Mouse (Mus musculus) layer of hippocampus, postnatal 25 days (tissue): ENCODE data around the gene S100a10. TPM values are rescaled to one million over a fixed set of nuclear protein-coding genes. Genes with fewer than 3 reads are reported as not detected.
A peak's percentile ranks its signal among the peaks of the same experiment; 100 is the strongest.
"Not testable (repeated sequence)": the region's sequence is repeated elsewhere in the genome, so short reads cannot be mapped to it uniquely, and the experiment has no call there.

Source experiments
- DNase-seq, 2 experiments: peaks; one replicate each; pipeline ENCODE4 v3.0.0; 2022; ENCODE audit warnings: mixed read lengths in 2 of 2, low spot score in 1 of 2; ENCODE audit errors: extremely low spot score in 1 of 2
- total RNA-seq, 2 experiments: library from RNA; stranded (reverse); gene quantifications; 2 replicates each; pipeline ENCODE4 v1.2.3; 2021

Gene S100a10
- 10 to 100 TPM; 15.0 to 23.5 TPM for total RNA-seq

DNA sequence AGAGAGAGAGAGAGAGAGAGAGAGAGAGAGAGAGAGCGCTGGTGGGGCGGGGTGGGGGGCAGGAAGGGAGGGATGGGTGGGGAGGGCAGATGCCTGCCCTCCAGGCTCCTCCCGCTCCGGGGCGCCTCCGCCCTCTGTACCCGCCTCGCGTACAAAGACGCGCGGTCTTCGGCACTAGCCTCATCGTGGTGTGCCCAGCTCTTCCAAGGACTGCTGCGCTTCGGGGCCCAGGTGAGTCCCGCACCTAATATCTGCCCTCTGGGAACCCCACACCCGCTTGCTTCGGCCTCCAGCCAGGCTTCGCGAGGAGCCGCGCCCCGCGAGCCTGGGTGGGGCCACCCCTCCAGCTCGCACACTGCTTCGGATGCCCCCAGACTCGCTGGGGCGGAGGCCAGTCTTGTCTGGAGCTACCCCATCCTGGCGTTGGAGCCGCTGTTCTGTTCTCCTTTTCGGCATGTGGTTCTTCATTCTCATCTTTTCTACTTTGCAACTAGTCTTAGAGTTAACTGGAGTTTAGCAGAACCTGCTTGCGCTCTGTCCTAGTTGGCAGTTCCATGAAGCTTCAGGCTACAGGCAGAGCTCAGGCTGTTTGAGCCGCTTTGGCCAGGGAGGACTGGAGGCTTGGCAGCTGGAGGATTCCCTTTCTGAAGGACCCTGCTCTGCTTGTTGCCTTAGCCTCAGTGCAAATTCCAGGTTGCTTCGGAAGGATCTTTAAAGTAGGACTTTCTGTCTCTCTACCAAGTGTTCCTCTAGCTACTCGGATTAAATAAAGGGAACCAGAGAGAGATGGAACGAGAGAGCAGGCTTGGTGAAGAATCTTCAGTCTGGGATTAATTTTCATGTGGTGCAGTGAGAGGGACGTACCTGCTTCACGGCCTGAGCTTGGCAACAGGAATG is at the start of gene S100a10:
Gene S100a10, plus strand, starts transcription at position 100 of the 897 bp plus-strand sequence.
- peak; percentile 7 to 19 for DNase-seq

DNA sequence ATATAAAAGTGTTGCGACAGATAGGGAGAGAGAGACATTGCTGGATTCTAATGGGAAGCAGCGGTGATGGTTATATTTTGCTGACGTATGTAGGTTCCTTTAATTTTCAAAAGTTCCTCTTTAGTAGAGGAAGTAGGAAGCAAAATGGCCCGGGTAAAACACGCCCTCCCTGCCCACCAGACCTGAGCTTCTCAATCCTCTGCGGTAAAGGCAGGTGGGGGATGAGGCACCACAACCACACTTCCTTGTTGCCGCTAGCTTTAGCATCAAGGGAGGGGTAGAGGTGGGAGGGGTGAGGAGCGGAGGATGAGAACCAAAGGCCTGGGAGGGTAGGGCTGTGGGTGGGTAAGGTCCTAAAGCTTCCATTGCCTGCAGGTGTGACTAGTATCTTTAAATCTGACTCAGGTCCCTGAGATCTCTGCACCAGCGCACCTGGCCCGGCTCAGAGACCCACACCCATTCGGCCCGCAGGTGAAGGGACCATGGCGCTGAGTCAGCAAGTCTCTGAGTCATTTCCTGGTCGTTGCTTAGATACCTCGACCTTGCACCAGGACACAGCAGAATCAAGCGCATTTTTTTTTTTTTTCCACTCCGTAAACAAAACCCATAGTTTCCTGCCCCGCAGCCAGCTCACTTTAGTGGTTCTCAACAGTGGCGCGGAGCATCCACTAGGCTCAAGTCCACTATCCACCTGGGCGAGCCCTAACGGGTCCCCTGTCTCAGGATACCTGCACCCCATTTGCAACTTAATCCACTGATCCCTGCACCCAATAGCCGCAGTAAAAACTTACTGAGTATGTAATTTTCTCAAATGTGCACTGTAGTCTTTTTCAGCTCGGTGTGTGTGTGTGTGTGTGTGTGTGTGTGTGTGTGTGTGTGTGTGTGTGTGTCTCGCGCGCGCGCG is 48.7 kb upstream of the S100a10 start:
- no peak for DNase-seq

DNA sequence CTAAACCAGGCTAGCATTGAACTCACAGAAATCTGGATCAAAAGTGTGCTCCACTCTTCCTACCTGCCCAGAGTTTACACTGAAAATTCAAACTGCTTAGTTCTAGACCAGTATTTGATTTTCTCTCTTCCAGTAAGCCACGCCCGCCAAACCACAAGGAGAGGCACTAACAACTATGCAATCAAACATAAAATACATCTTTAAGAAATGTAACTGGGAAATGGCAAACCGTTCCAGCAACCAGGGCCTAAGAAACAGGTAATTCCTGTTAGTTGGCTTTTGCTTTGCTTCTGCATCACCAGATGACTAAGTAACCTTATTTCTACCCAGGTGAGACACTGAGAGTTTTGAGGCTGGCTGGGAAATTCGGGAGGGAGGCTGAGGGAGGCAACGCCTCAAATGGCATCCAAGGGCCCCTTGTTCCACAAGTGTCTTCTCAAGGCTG is 48.0 kb upstream of the S100a10 start:
- no peak for DNase-seq

DNA sequence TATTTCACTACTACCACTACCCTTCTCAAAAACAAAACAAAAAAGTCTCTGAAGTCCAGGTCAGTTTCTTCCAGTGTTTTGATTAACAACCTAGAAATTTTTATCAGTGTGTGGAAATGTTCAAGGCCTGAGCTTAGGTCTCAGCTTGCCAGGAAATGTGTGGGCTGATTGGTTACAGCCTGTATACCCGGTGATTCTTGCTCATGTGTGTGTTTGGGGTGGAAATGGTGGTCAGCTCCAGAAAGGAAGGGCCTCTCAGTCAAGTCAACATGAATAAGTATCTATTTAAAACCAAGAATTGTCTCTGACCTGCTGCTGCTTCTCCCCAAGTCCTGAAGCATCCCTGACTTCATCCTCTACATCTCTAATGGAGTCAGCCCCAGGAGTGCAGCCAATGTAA is 45.6 kb upstream of the S100a10 start:
- no peak for DNase-seq

DNA sequence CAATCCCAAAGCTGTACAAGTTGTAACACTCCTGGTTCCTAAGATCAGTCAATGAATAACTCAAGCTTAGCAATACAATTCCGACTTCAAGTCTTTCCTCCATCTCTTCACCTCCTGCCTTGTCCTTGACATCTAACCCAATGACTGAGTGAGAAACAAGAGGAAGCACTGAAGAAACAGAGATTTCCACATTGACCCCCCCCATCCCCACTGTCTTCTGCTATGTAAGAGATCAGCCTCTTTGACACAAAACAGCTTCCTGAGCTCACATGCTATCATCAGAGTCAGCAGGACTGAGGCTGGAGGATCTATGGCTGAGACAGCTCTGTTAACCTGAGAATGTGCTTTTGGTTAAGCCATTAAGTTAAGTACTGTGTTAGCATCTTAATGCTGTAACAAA is 43.8 kb upstream of the S100a10 start:
- no peak for DNase-seq

DNA sequence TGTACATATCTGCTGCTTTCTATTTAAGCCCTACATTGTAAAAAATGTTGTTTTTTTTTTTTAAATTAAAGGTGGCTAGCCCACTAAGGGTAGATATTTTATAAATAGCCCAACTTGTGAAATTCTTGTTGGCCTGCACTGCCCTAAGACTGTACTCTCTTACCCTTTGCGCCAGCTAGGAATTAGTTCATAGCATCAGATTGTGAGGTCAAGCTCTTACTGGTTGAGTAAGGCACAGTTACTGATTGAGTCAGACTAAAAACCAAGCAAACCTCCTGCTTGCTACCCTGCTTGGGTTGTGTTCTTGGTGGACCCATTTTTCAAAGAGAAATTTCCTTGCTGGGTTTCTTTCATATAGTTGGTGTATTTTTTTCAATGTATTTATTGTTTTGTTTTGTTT is 43.1 kb upstream of the S100a10 start:
- DNase-seq: no peak

- no peak for DNase-seq
Measured at GRCm38 (mm10) chr3:93512386-93513101, 42.3 kb upstream of the S100a10 start.

GRCm38 (mm10) chr3:93514628-93515027 is 40.3 kb upstream of the S100a10 start:
- DNase-seq: no peak

DNA sequence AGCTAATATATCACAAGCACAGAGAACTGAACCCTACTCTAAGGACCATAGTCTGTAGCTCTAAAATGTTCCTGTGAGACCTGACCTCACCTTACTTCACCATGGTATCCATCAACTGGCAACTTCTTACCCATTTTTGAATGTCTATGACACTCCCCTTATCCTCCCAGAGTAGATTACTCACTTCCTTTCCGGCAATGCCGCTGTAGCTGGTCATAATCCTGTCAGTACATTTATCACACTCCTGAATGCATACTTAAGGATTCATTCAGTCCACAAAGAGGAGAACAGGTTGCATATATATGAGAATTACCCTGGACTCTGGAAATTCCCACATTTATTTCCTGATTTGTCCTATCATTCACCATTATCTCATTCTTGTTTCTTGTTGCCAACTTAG is 37.5 kb upstream of the S100a10 start:
- no peak for DNase-seq

GRCm38 (mm10) chr3:93519856-93520329 is 35.0 kb upstream of the S100a10 start:
- DNase-seq: no peak

GRCm38 (mm10) chr3:93520330-93521193 is 34.3 kb upstream of the S100a10 start, which contains the start of gene S100a11:
Gene S100a11 (plus strand): TSS chr3:93520488.
- DNase-seq: peak in 1 of 2 experiments; percentile 9

- no peak for DNase-seq
Measured at GRCm38 (mm10) chr3:93521462-93522057, 33.3 kb upstream of the S100a10 start.

- DNase-seq: peak; percentile 43 to 72
Measured at GRCm38 (mm10) chr3:93522611-93523010, 32.3 kb upstream of the S100a10 start.

- DNase-seq: no peak
Measured at GRCm38 (mm10) chr3:93527300-93527699, 27.6 kb upstream of the S100a10 start.

- no peak for DNase-seq
Measured at GRCm38 (mm10) chr3:93528807-93529206, 26.1 kb upstream of the S100a10 start.

DNA sequence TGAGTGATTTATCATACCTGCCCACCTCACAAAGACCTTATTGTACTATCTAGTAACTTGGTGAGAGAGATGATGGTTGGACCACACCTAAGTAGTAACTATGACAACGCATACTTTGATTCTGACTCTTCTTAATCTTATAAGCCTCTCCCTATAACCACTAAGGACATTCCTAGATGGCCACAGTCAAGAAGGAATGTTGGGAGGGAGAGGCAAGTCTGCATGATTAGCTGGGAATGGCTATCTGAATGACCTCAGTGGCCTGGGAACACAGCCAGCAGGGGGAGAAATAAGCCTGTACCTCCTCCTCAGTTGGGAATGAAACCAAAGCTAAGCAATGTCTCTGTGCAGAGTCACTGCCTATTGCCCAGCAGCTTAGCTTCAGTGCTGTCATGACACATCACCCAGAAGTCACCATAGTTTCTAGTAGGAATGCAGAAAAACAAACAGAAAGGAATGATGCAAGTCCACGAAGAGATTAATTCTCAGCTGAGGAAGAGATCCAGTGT is 17.8 kb upstream of the S100a10 start:
- DNase-seq: no peak

GRCm38 (mm10) chr3:93538486-93538885 is 16.4 kb upstream of the S100a10 start:
- DNase-seq: no peak

GRCm38 (mm10) chr3:93541501-93541900 is 13.4 kb upstream of the S100a10 start:
- no peak for DNase-seq

- not testable (repeated sequence) for DNase-seq
Measured at GRCm38 (mm10) chr3:93544170-93544569, 10.7 kb upstream of the S100a10 start.
